Comparison of ENCODE assay signal across 8 mouse cellular contexts in genomic region chr11:77893283-77893682, GRCm38 (mm10). TPM values are rescaled to one million over a fixed set of nuclear protein-coding genes. Genes with fewer than 3 reads are reported as not detected.
A peak's percentile ranks its signal among the peaks of the same experiment; 100 is the strongest.
DNase-seq lines count a peak whose midpoint lies in the region; ATAC-seq and TF ChIP-seq lines count a peak whose summit lies in the region.

No protein-coding gene starts in this region.

- H3K79me2 ChIP-seq in myocyte (ENCODE audit: control insufficient read depth, insufficient read depth) = no peaks in the 10 kb centered on the region

- H3K9ac ChIP-seq in heart, embryonic 16.5 days (ENCODE audit: low read length) = no peak overlapping the region
- H3K9ac ChIP-seq in embryonic facial prominence, embryonic 14.5 days (ENCODE audit: low read depth, low read length) = no peak overlapping the region
- peak overlapping the region; percentile 63 for H3K9ac ChIP-seq in intestine, embryonic 16.5 days (ENCODE audit: low read depth, low read length)

- H3ac ChIP-seq in myocyte (ENCODE audit: control insufficient read depth, insufficient read length) = no peak overlapping the region

- H3K9me3 ChIP-seq in heart, embryonic 16.5 days (replicated peaks; ENCODE audit: control insufficient read depth, low read length) = no peaks in the 10 kb centered on the region
- no peaks in the 10 kb centered on the region for H3K9me3 ChIP-seq in embryonic facial prominence, embryonic 14.5 days (ENCODE audit: control insufficient read depth, low read length)
- H3K9me3 ChIP-seq in intestine, embryonic 16.5 days (ENCODE audit: control insufficient read depth, low read length) = no peaks in the 10 kb centered on the region

- peak overlapping the region; percentile 36; the same call in 1 of the 2 replicates for H3K4me2 ChIP-seq in heart, embryonic 16.5 days (ENCODE audit: low read depth, low read length)
- H3K4me2 ChIP-seq in embryonic facial prominence, embryonic 14.5 days (ENCODE audit: low read depth, low read length) = no peak overlapping the region
- H3K4me2 ChIP-seq in intestine, embryonic 16.5 days (ENCODE audit: low read depth, low read length) = peak overlapping the region; percentile 48
- peak overlapping the region; percentile 16 for H3K4me2 ChIP-seq in myocyte (ENCODE audit: low read depth)

- TF ChIP-seq POLR2A in myocyte (IDR thresholded peaks at IDR 0.05; ENCODE audit: insufficient read length, low read depth) = no peak

- WGBS in heart, embryonic 16.5 days = 49% methylated on average over 6 of the region's 6 CpGs
- WGBS in embryonic facial prominence, embryonic 14.5 days = 32% methylated on average over 6 of the region's 6 CpGs
- 44% methylated on average over 6 of the region's 6 CpGs for WGBS in intestine, embryonic 16.5 days

- H3K27ac ChIP-seq in heart, embryonic 16.5 days (ENCODE audit: low read length) = peak overlapping the region; percentile 81
- peak overlapping the region; percentile 49; the same call in 1 of the 2 replicates for H3K27ac ChIP-seq in embryonic facial prominence, embryonic 14.5 days (replicated peaks; ENCODE audit: low read depth, low read length)
- peak overlapping the region; percentile 90 for H3K27ac ChIP-seq in intestine, embryonic 16.5 days (ENCODE audit: low read length)

- no peak for DNase-seq in heart, adult 18-20 months
- DNase-seq in embryonic facial prominence, embryonic 14.5 days (ENCODE audit: low spot score) = no peak
- no peak for DNase-seq in natural killer cell, adult 2 months (ENCODE audit: low spot score in 2 of 2)
- no peak for DNase-seq in cerebellum, adult 11-12 months
- no peak for DNase-seq in gastrocnemius, adult 18-20 months (ENCODE audit: low spot score)

- no peaks in the 10 kb centered on the region for H3K36me3 ChIP-seq in heart, embryonic 16.5 days (ENCODE audit: control insufficient read depth, insufficient read depth)
- no peaks in the 10 kb centered on the region for H3K36me3 ChIP-seq in embryonic facial prominence, embryonic 14.5 days (ENCODE audit: control insufficient read depth, insufficient read depth, low read length)
- H3K36me3 ChIP-seq in intestine, embryonic 16.5 days (ENCODE audit: control insufficient read depth, insufficient read depth, low read length) = no peaks in the 10 kb centered on the region
- no peaks in the 10 kb centered on the region for H3K36me3 ChIP-seq in myocyte (ENCODE audit: control insufficient read depth, insufficient read depth)

- peaks cover 5% of the 10 kb centered on the region for H3K27me3 ChIP-seq in heart, embryonic 16.5 days (ENCODE audit: control insufficient read depth, insufficient read depth, low read length)
- H3K27me3 ChIP-seq in embryonic facial prominence, embryonic 14.5 days (replicated peaks; ENCODE audit: control insufficient read depth, insufficient read depth, low read length) = peaks cover 36% of the 10 kb centered on the region
- 0 out of 2 replicates have a peak, but pooled peaks cover 4% of the 10 kb centered on the region for H3K27me3 ChIP-seq in intestine, embryonic 16.5 days (replicated peaks; ENCODE audit: control insufficient read depth, insufficient read depth, low read length)
- H3K27me3 ChIP-seq in myocyte (ENCODE audit: control insufficient read depth, insufficient read depth, insufficient read length) = peaks cover 34% of the 10 kb centered on the region

- no peak for ATAC-seq in heart, embryonic 16.5 days (replicated peaks; ENCODE audit: extremely low read depth, insufficient read depth, low FRiP score)
- ATAC-seq in embryonic facial prominence, embryonic 14.5 days (ENCODE audit: low read depth) = no peak
- ATAC-seq in intestine, embryonic 16.5 days = no peak

- H3K4me3 ChIP-seq in heart, embryonic 16.5 days (ENCODE audit: low read length) = no peak overlapping the region
- no peak overlapping the region for H3K4me3 ChIP-seq in embryonic facial prominence, embryonic 14.5 days (ENCODE audit: low read depth, low read length)
- H3K4me3 ChIP-seq in intestine, embryonic 16.5 days (ENCODE audit: low read length) = peak overlapping the region; percentile 45
- no peak overlapping the region for H3K4me3 ChIP-seq in myocyte

- peaks cover 31% of the 10 kb centered on the region for H3K4me1 ChIP-seq in heart, embryonic 16.5 days (ENCODE audit: control insufficient read depth, insufficient read depth, low read length)
- peaks cover 36% of the 10 kb centered on the region for H3K4me1 ChIP-seq in embryonic facial prominence, embryonic 14.5 days (ENCODE audit: control insufficient read depth, insufficient read depth, low read length)
- H3K4me1 ChIP-seq in intestine, embryonic 16.5 days (ENCODE audit: control insufficient read depth, insufficient read depth, low read length) = peaks cover 14% of the 10 kb centered on the region

TF ChIP-seq in myocyte, 11 proteins besides CTCF, POLR2A, EP300 and RAD21:
- TF ChIP-seq CEBPB (IDR thresholded peaks at IDR 0.05; ENCODE audit: insufficient read depth, poor library complexity, severe bottlenecking) = no peak
- no peak for TF ChIP-seq TCF12 (IDR thresholded peaks at IDR 0.05; ENCODE audit: insufficient read depth, poor library complexity, severe bottlenecking)
- no peak for TF ChIP-seq POLR2AphosphoS2 (IDR thresholded peaks at IDR 0.05; ENCODE audit: insufficient read length, low read depth)
- TF ChIP-seq MYOD1 (IDR thresholded peaks at IDR 0.05; ENCODE audit: control insufficient read depth in 1 of 3, insufficient read length in 2 of 3, low read depth in 2 of 3) = no peak
- TF ChIP-seq USF1 (IDR thresholded peaks at IDR 0.05; ENCODE audit: low read depth) = no peak
- TF ChIP-seq SRF (IDR thresholded peaks at IDR 0.05; ENCODE audit: control insufficient read depth, insufficient read length, low read depth) = no peak
- TF ChIP-seq REST (IDR thresholded peaks at IDR 0.05; ENCODE audit: insufficient read depth, insufficient read length) = no peak

RNA-seq across cellular contexts. Expression of gene Pipox, which starts 0.6 kb away (rescaled TPM):
- polyA plus RNA-seq in heart, embryonic 16.5 days (2015; fragmentation: Nextera tagmentation; extraction: Ambion mirVana) = 2.9 TPM in 2 replicates
- under 1 TPM; 0.50 to 0.87 TPM for total RNA-seq in heart, adult 18-20 months (2021)
- 1.5 and 1.8 TPM in 2 replicates for polyA plus RNA-seq in embryonic facial prominence, embryonic 14.5 days (2014; fragmentation: Nextera tagmentation; extraction: Ambion mirVana)
- polyA plus RNA-seq in intestine, embryonic 16.5 days (2015; fragmentation: Nextera tagmentation; extraction: Ambion mirVana) = 55.9 and 65.6 TPM in 2 replicates
- not detected for polyA plus RNA-seq in myocyte (2012; fragmentation: generic; extraction: Trizol)
- total RNA-seq in gastrocnemius, adult 18-20 months (2021) = not detected

RNA-seq across cellular contexts. Expression of gene Sez6, which starts 37.3 kb away (rescaled TPM):
- 0.04 and 0.19 TPM in 2 replicates for polyA plus RNA-seq in heart, embryonic 16.5 days (2015; fragmentation: Nextera tagmentation; extraction: Ambion mirVana)
- total RNA-seq in heart, adult 18-20 months (2021) = under 1 TPM; 0.12 to 0.31 TPM
- 1.4 and 1.8 TPM in 2 replicates for polyA plus RNA-seq in embryonic facial prominence, embryonic 14.5 days (2014; fragmentation: Nextera tagmentation; extraction: Ambion mirVana)
- polyA plus RNA-seq in intestine, embryonic 16.5 days (2015; fragmentation: Nextera tagmentation; extraction: Ambion mirVana) = 0.48 and 0.56 TPM in 2 replicates
- not detected for polyA plus RNA-seq in myocyte (2012; fragmentation: generic; extraction: Trizol)
- under 1 TPM; 0.12 to 0.16 TPM for total RNA-seq in gastrocnemius, adult 18-20 months (2021)

Comparison
In these comparisons a context has a peak if more than half of its experiments do, and no peak if none do; other contexts are left out.
1. RNA of gene Pipox, which starts 0.6 kb away (polyA plus RNA-seq): 55.9 to 65.6 TPM in intestine, embryonic 16.5 days; 2.9 TPM in heart, embryonic 16.5 days, 1.5 to 1.8 TPM in embryonic facial prominence, embryonic 14.5 days and not detected in myocyte (single experiment); every median in the first group is over 10 times any median in the second.
2. Peak in every context shown above with its lines, with median percentiles within 50 percentile points of each other: H3K27ac ChIP-seq.